Mouse (Mus musculus) forebrain, embryonic 16.5 days (tissue): ENCODE data around the gene Tns3. TPM values are rescaled to one million over a fixed set of nuclear protein-coding genes. Genes with fewer than 3 reads are reported as not detected.

Source experiments
- ATAC-seq: fragments of 200-750 bp; cut with Nextera tagmentation; 2 replicates; pipeline ENCODE4 v1.8.0; 2017; ENCODE audit warnings: mild to moderate bottlenecking, moderate library complexity
- H3K27ac ChIP-seq: fragments of 300-500 bp; sonication (generic); 2 replicates; pipeline ENCODE4 v1.5.1; 2014; ENCODE audit warnings: low read length, control low read depth
- H3K27me3 ChIP-seq: fragments of 300-500 bp; sonication (generic); replicated peaks from 2 replicates; pipeline ENCODE4 v1.6.1; 2014; ENCODE audit warnings: low read length; ENCODE audit not compliant: control insufficient read depth, insufficient read depth
- H3K36me3 ChIP-seq: fragments of 300-500 bp; sonication (generic); 2 replicates; pipeline ENCODE4 v1.6.1; 2014; ENCODE audit not compliant: control insufficient read depth, insufficient read depth
- H3K4me1 ChIP-seq: fragments of 300-500 bp; sonication (generic); replicated peaks from 2 replicates; pipeline ENCODE4 v1.6.1; 2014; ENCODE audit warnings: low read length; ENCODE audit not compliant: control insufficient read depth, insufficient read depth
- H3K4me2 ChIP-seq: fragments of 300-500 bp; sonication (generic); 2 replicates; pipeline ENCODE4 v1.6.1; 2014; ENCODE audit warnings: mild to moderate bottlenecking, low read length, control low read depth
- H3K4me3 ChIP-seq: fragments of 300-500 bp; sonication (generic); replicated peaks from 2 replicates; pipeline ENCODE4 v1.5.1; 2014; ENCODE audit warnings: mild to moderate bottlenecking, low read length, control low read depth
- H3K9ac ChIP-seq: fragments of 300-500 bp; sonication (generic); replicated peaks from 2 replicates; pipeline ENCODE4 v1.6.1; 2014; ENCODE audit warnings: low read depth, low read length, control low read depth
- H3K9me3 ChIP-seq: fragments of 300-500 bp; sonication (generic); 2 replicates; pipeline ENCODE4 v1.6.1; 2016; ENCODE audit warnings: low read length; ENCODE audit not compliant: control insufficient read depth
- WGBS: fragments of 180-500 bp; shearing (Covaris S2); extraction: QIAGEN DNeasy Blood & Tissue Kit; methylation state at CpG from one replicate; pipeline ENCODE4 v1.1.7; 2014; 5-methylcytosine and 5-hydroxymethylcytosine counted together
- polyA plus RNA-seq: library from polyadenylated mRNA; unstranded; fragments of >200 nt; fragmentation: Nextera tagmentation; extraction: Ambion mirVana; gene quantifications from 2 replicates; pipeline ENCODE4 v1.2.1, GENCODE M21; 2015

The Tns3 gene
- polyA plus RNA-seq, 1 experiment from 2014 or later = 8.8 TPM

DNA sequence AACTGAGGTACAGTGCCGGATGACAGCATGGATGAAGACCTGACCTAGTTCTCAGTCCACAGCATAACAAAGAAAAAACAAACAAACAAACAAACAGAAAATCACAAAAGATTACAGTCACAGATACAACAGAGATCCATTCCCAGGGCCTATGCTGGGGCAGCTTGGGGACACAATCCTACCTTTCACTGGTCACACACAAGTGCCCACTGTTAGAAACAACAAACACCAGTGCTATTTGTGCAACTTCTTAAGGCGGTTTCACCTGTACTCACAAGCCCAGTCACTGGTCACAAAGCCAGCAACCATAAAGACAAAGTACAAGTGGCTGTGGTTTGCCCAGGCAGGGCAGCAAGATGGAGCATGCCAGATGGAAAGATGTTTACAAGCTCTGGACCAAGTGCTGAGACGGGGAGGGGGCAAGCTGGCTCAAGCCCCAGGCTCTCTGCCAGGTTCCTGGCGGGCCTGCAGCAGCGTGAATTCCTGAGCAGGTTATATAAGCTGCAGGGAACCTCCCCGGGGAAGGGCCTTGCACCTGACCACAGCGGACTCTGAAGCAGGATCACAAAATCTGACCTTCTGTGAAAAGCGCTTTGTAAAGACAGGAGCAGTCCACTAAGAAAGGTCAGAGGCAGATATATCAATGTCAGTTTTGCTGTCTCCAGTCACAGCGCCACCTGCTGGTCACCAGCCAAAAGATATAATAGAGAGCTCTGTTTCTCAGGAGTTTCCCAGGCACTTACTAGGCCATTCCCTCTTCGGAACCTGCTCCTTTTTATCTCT, 140.8 kb downstream of the Tns3 start:
- ATAC-seq = peak; percentile 79
- H3K4me2 ChIP-seq = peak overlapping the region; percentile 14; the same call in 1 of the 2 replicates
- H3K36me3 ChIP-seq = no peaks in the 10 kb centered on the region
- H3K27me3 ChIP-seq = no peaks in the 10 kb centered on the region
- H3K9me3 ChIP-seq = no peaks in the 10 kb centered on the region
- no peak overlapping the region; the same call in 1 of the 2 replicates for H3K9ac ChIP-seq
- WGBS = 27% methylated on average over 10 of the region's 10 CpGs
- no peak overlapping the region for H3K4me3 ChIP-seq
- H3K4me1 ChIP-seq = peaks cover 5% of the 10 kb centered on the region
- no peak overlapping the region; the same call in 1 of the 2 replicates for H3K27ac ChIP-seq

- ATAC-seq = peak; percentile 92
These were observed 150.7 kb downstream of the Tns3 start for GRCm38 (mm10) chr11:8513359-8514253.

DNA sequence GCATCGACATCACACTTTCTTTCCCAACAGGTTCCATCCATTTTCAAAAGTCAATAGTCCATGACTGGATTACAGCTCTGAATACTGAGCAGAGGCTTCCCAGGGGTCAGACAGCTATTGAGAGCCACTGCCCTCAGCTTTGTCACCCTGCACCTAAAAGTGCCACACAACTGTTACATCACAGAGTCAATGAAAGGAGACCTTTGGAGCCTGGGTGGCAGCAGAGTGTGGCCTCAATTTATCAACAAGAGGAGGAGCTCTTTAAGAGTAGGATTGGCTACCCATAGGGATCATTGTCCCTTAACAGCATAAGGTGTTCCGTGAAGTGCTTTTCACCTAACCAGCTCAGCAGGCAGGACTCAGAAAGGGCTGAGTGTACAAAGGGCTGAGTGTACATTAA, 154.0 kb downstream of the Tns3 start:
- no peak overlapping the region for H3K4me2 ChIP-seq
- no peak overlapping the region for H3K9ac ChIP-seq
- H3K27me3 ChIP-seq = no peaks in the 10 kb centered on the region
- no peaks in the 10 kb centered on the region for H3K9me3 ChIP-seq
- WGBS = 66% methylated on average over 2 of the region's 2 CpGs
- H3K4me3 ChIP-seq = no peak overlapping the region
- no peak for ATAC-seq
- no peaks in the 10 kb centered on the region for H3K36me3 ChIP-seq
- H3K27ac ChIP-seq = no peak overlapping the region
- H3K4me1 ChIP-seq = peaks cover 12% of the 10 kb centered on the region

More at GRCm38 (mm10) chr11:8513359-8514253, 150.7 kb downstream of the Tns3 start:
- Histone ChIP-seq H3K4me2 (no peak overlapping the region), H3K4me3 (no peak overlapping the region), H3K27ac (peak overlapping the region; percentile 26; the same call in 1 of the 2 replicates), H3K9ac (no peak overlapping the region), H3K27me3 (no peaks in the 10 kb centered on the region), H3K36me3 (no peaks in the 10 kb centered on the region), H3K4me1 (peaks cover 12% of the 10 kb centered on the region), H3K9me3 (no peaks in the 10 kb centered on the region)
- WGBS = 22% methylated on average over 7 of the region's 7 CpGs

- Histone ChIP-seq H3K9me3 (no peaks in the 10 kb centered on the region), H3K27me3 (no peaks in the 10 kb centered on the region), H3K4me1 (peaks cover 12% of the 10 kb centered on the region), H3K36me3 (no peaks in the 10 kb centered on the region), H3K9ac (no peak overlapping the region), H3K4me3 (no peak overlapping the region), H3K27ac (no peak overlapping the region), H3K4me2 (no peak overlapping the region)
- 78% methylated on average over 7 of the region's 7 CpGs for WGBS
- no peak for ATAC-seq
These were observed 154.7 kb downstream of the Tns3 start for GRCm38 (mm10) chr11:8509614-8510013.

GRCm38 (mm10) chr11:8503735-8504134, 160.6 kb downstream of the Tns3 start:
- no peaks in the 10 kb centered on the region for H3K9me3 ChIP-seq
- H3K4me3 ChIP-seq = no peak overlapping the region
- H3K4me1 ChIP-seq = no peaks in the 10 kb centered on the region
- no peak for ATAC-seq
- H3K27ac ChIP-seq = no peak overlapping the region
- H3K27me3 ChIP-seq = no peaks in the 10 kb centered on the region
- H3K36me3 ChIP-seq = no peaks in the 10 kb centered on the region
- no peak overlapping the region for H3K9ac ChIP-seq
- WGBS = 38% methylated on average over 11 of the region's 11 CpGs
- H3K4me2 ChIP-seq = no peak overlapping the region

GRCm38 (mm10) chr11:8500855-8501254, 163.5 kb downstream of the Tns3 start:
- Histone ChIP-seq H3K4me1 (peaks cover 8% of the 10 kb centered on the region), H3K9ac (no peak overlapping the region), H3K4me2 (no peak overlapping the region), H3K36me3 (no peaks in the 10 kb centered on the region), H3K4me3 (no peak overlapping the region), H3K27me3 (no peaks in the 10 kb centered on the region), H3K27ac (no peak overlapping the region), H3K9me3 (no peaks in the 10 kb centered on the region)
- 88% methylated on average over 6 of the region's 6 CpGs for WGBS
- no peak for ATAC-seq

- peaks cover 13% of the 10 kb centered on the region for H3K4me1 ChIP-seq
- no peaks in the 10 kb centered on the region for H3K27me3 ChIP-seq
- no peak overlapping the region for H3K27ac ChIP-seq
- no peak overlapping the region for H3K4me2 ChIP-seq
- H3K36me3 ChIP-seq = no peaks in the 10 kb centered on the region
- H3K9me3 ChIP-seq = no peaks in the 10 kb centered on the region
- 96% methylated on average over 6 of the region's 6 CpGs for WGBS
- H3K4me3 ChIP-seq = no peak overlapping the region
- ATAC-seq = 0 out of 2 replicates have a peak, but pooled peaks have one; percentile 5
- H3K9ac ChIP-seq = no peak overlapping the region
These were observed 167.2 kb downstream of the Tns3 start for GRCm38 (mm10) chr11:8497136-8497535.

DNA sequence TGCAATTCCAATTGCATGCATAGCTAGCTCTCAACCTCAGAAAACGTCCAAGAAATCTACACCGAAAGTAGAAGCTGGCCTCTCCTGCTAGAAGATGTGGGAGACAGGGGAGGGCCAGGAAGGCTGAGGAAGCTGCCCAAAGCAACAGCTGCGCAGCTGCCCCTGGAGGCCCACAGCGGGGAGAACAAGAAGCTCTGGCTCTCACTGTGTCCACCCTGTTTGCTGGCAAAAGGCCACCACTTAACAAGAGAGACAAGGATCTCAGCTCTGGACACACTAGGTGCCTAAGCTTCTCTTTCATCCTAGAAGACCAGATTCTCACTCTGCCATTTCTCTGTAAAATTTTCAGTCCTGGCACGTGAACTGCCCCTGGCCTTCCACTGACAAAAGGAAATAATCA, 167.6 kb downstream of the Tns3 start:
- Histone ChIP-seq H3K4me1 (peaks cover 13% of the 10 kb centered on the region), H3K9me3 (no peaks in the 10 kb centered on the region), H3K27ac (no peak overlapping the region), H3K4me3 (no peak overlapping the region), H3K9ac (no peak overlapping the region), H3K27me3 (no peaks in the 10 kb centered on the region), H3K4me2 (no peak overlapping the region), H3K36me3 (no peaks in the 10 kb centered on the region)
- 56% methylated on average over 5 of the region's 5 CpGs for WGBS
- ATAC-seq = peak; percentile 29; the same call in 1 of the 2 replicates

- H3K4me1 ChIP-seq = peaks cover 13% of the 10 kb centered on the region
- 0 out of 2 replicates have a peak, but pooled peaks have one; percentile 11 for ATAC-seq
- H3K9me3 ChIP-seq = no peaks in the 10 kb centered on the region
- H3K27me3 ChIP-seq = no peaks in the 10 kb centered on the region
- 72% methylated on average over 7 of the region's 7 CpGs for WGBS
- H3K4me3 ChIP-seq = no peak overlapping the region
- H3K36me3 ChIP-seq = no peaks in the 10 kb centered on the region
- no peak overlapping the region for H3K9ac ChIP-seq
- no peak overlapping the region for H3K4me2 ChIP-seq
- no peak overlapping the region for H3K27ac ChIP-seq
These were observed 168.5 kb downstream of the Tns3 start for GRCm38 (mm10) chr11:8495801-8496200.
